8 mouse cellular contexts compared by ENCODE assay signal in the genomic region with DNA sequence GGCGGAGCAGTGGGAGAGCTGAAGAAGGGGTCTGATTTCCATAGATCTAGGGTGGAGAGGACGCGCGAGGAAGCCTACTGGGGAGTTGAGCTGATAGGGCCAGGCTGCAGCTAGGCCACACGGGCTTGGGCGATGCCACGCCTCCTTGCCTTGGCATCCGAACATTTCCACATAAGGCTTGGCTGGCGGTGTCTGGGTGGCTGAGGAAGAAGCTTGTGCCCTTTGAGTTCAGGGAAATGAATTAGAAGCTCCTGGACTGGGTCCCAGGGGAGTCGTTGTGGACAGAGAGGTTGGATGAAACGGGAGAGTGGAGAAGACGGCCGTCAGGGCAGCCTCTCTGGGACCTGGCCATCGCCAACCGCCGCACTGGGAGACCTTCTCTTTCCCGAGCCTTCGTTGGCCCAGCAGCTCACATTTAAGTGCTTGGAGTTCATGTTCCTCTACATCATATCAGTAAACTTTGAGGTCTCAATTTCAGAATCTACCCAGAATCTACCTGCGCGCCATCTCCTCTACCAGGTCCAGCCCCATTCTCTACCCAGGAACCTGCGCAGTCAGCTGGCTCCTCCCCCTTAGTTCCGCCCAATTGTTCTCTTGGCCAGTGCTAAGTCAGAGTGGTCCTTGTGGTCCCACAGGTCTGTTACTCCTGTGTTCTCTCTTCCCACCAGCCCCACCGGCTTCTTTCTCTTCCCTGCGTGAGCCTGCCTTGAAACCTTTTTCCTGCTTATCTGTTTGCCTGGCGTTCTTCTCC. TPM values are rescaled to one million over a fixed set of nuclear protein-coding genes. Genes with fewer than 3 reads are reported as not detected.
DNase-seq lines count a peak whose midpoint lies in the region; ATAC-seq and TF ChIP-seq lines count a peak whose summit lies in the region.

No protein-coding gene starts in this region.

- H3K36me3 ChIP-seq in embryonic facial prominence, embryonic 10.5 days (replicated peaks) = no peaks in the 10 kb centered on the region
- no peaks in the 10 kb centered on the region for H3K36me3 ChIP-seq in heart, embryonic 11.5 days (ENCODE audit: control insufficient read depth, insufficient read depth, low read length)
- H3K36me3 ChIP-seq in liver, postnatal 0 days (replicated peaks; ENCODE audit: insufficient read depth, low read length) = no peaks in the 10 kb centered on the region
- H3K36me3 ChIP-seq in neural tube, embryonic 11.5 days (ENCODE audit: control insufficient read depth, insufficient read depth, low read length) = no peaks in the 10 kb centered on the region

- H3K9ac ChIP-seq in heart, embryonic 11.5 days (ENCODE audit: low read depth, low read length) = peak overlapping the region; percentile 56; the same call in 1 of the 2 replicates
- H3K9ac ChIP-seq in liver, postnatal 0 days (replicated peaks) = peak overlapping the region; percentile 21
- H3K9ac ChIP-seq in neural tube, embryonic 11.5 days (ENCODE audit: low read length) = no peak overlapping the region

- DNase-seq in CD4-positive, CD25-positive, alpha-beta regulatory T cell, adult 2 months (ENCODE audit: low read depth, low spot score) = peak; percentile 80
- DNase-seq in adrenal gland, adult (ENCODE audit: inconsistent age in 2 of 2, low spot score in 1 of 2) = peak; percentile 69 to 89
- peak; percentile 51 for DNase-seq in embryonic facial prominence, embryonic 10.5 days (ENCODE audit: low spot score)
- peak; percentile 38 for DNase-seq in kidney, adult 9 months
- DNase-seq in liver, postnatal 0 days = peak; percentile 34
- DNase-seq in neural tube, embryonic 11.5 days (ENCODE audit: low spot score) = peak; percentile 28
- DNase-seq in urinary bladder, adult 2 months (ENCODE audit: low spot score) = peak; percentile 37

- peaks cover 22% of the 10 kb centered on the region for H3K27me3 ChIP-seq in embryonic facial prominence, embryonic 10.5 days (replicated peaks; ENCODE audit: low read depth, poor library complexity, severe bottlenecking)
- H3K27me3 ChIP-seq in heart, embryonic 11.5 days (ENCODE audit: control insufficient read depth, insufficient read depth, low read length) = no peaks in the 10 kb centered on the region
- no peaks in the 10 kb centered on the region for H3K27me3 ChIP-seq in liver, postnatal 0 days (ENCODE audit: insufficient read depth, low read length)
- 0 out of 2 replicates have a peak, but pooled peaks cover 2% of the 10 kb centered on the region for H3K27me3 ChIP-seq in neural tube, embryonic 11.5 days (ENCODE audit: control insufficient read depth, insufficient read depth, low read length)

- peak overlapping the region; percentile 11 for H3K27ac ChIP-seq in embryonic facial prominence, embryonic 10.5 days (replicated peaks)
- H3K27ac ChIP-seq in heart, embryonic 11.5 days (ENCODE audit: low read depth, low read length) = peak overlapping the region; percentile 35; the same call in 1 of the 2 replicates
- no peak overlapping the region for H3K27ac ChIP-seq in liver, postnatal 0 days (ENCODE audit: low read depth)
- H3K27ac ChIP-seq in neural tube, embryonic 11.5 days (ENCODE audit: low read depth, low read length) = no peak overlapping the region

- H3K9me3 ChIP-seq in embryonic facial prominence, embryonic 10.5 days = no peaks in the 10 kb centered on the region
- no peaks in the 10 kb centered on the region for H3K9me3 ChIP-seq in heart, embryonic 11.5 days (replicated peaks; ENCODE audit: control insufficient read depth, low read length)
- H3K9me3 ChIP-seq in liver, postnatal 0 days (ENCODE audit: low read length) = no peaks in the 10 kb centered on the region
- H3K9me3 ChIP-seq in neural tube, embryonic 11.5 days (ENCODE audit: control insufficient read depth, low read length) = no peaks in the 10 kb centered on the region

- peak overlapping the region; percentile 80 for H3K4me2 ChIP-seq in heart, embryonic 11.5 days
- peak overlapping the region; percentile 88 for H3K4me2 ChIP-seq in liver, postnatal 0 days (ENCODE audit: low read depth, low read length)
- H3K4me2 ChIP-seq in neural tube, embryonic 11.5 days (ENCODE audit: low read depth) = peak overlapping the region; percentile 31

- peaks cover 22% of the 10 kb centered on the region for H3K4me1 ChIP-seq in embryonic facial prominence, embryonic 10.5 days
- no peaks in the 10 kb centered on the region for H3K4me1 ChIP-seq in heart, embryonic 11.5 days (ENCODE audit: control insufficient read depth, insufficient read depth, low read length)
- peaks cover 10% of the 10 kb centered on the region for H3K4me1 ChIP-seq in liver, postnatal 0 days (ENCODE audit: insufficient read depth)
- H3K4me1 ChIP-seq in neural tube, embryonic 11.5 days (ENCODE audit: control insufficient read depth, insufficient read depth, low read length) = peaks cover 4% of the 10 kb centered on the region; the same call in 1 of the 2 replicates

- no peak for TF ChIP-seq EP300 in liver, postnatal 0 days (IDR thresholded peaks at IDR 0.05; ENCODE audit: low read depth)

- peak overlapping the region; percentile 55 for H3K4me3 ChIP-seq in embryonic facial prominence, embryonic 10.5 days
- H3K4me3 ChIP-seq in heart, embryonic 11.5 days (ENCODE audit: low read depth, low read length) = peak overlapping the region; percentile 50
- peak overlapping the region; percentile 48 for H3K4me3 ChIP-seq in liver, postnatal 0 days (ENCODE audit: low read depth, low read length)
- peak overlapping the region; percentile 19; the same call in 1 of the 2 replicates for H3K4me3 ChIP-seq in neural tube, embryonic 11.5 days (ENCODE audit: low read depth, low read length)

- no peak for TF ChIP-seq CTCF in liver, postnatal 0 days (IDR thresholded peaks at IDR 0.05; ENCODE audit: low read depth)

- 4% methylated on average over 25 of the region's 25 CpGs for WGBS in embryonic facial prominence, embryonic 10.5 days
- 5% methylated on average over 25 of the region's 25 CpGs for WGBS in heart, embryonic 11.5 days (ENCODE audit: insufficient replicate concordance)
- 7% methylated on average over 25 of the region's 25 CpGs for WGBS in liver, postnatal 0 days (ENCODE audit: insufficient replicate concordance)
- WGBS in neural tube, embryonic 11.5 days = 5% methylated on average over 25 of the region's 25 CpGs

- peak; percentile 47; the same call in 1 of the 2 replicates for ATAC-seq in heart, embryonic 11.5 days (replicated peaks; ENCODE audit: insufficient number of reproducible peaks, low FRiP score, low TSS enrichment)
- peak; percentile 60 for ATAC-seq in liver, postnatal 0 days
- ATAC-seq in neural tube, embryonic 11.5 days (ENCODE audit: insufficient read depth, low FRiP score, low TSS enrichment) = no peak

RNA-seq across cellular contexts. Expression of a gene that starts 31.8 kb away (rescaled TPM):
- 7.8 and 11.5 TPM in 2 replicates for polyA plus RNA-seq in embryonic facial prominence, embryonic 10.5 days (2016; fragmentation: Nextera tagmentation; extraction: Ambion mirVana)
- 17.6 and 18.8 TPM in 2 replicates for polyA plus RNA-seq in heart, embryonic 11.5 days (2014; fragmentation: Nextera tagmentation; extraction: Ambion mirVana)
- 14.5 and 15.7 TPM in 2 replicates for polyA plus RNA-seq in liver, postnatal 0 days (2015; fragmentation: Nextera tagmentation; extraction: Ambion mirVana)
- polyA plus RNA-seq in neural tube, embryonic 11.5 days (2014; fragmentation: Nextera tagmentation; extraction: Ambion mirVana) = 16.3 and 18.0 TPM in 2 replicates
- 119 and 129 TPM in 2 replicates for polyA plus RNA-seq in urinary bladder, adult 2 months (2012; rRNA removed)

RNA-seq across cellular contexts. Expression of a gene that starts 57.9 kb away (rescaled TPM):
- polyA plus RNA-seq in embryonic facial prominence, embryonic 10.5 days (2016; fragmentation: Nextera tagmentation; extraction: Ambion mirVana) = 286 and 311 TPM in 2 replicates
- polyA plus RNA-seq in heart, embryonic 11.5 days (2014; fragmentation: Nextera tagmentation; extraction: Ambion mirVana) = 143 and 150 TPM in 2 replicates
- polyA plus RNA-seq in liver, postnatal 0 days (2015; fragmentation: Nextera tagmentation; extraction: Ambion mirVana) = 68.5 and 80.9 TPM in 2 replicates
- 214 and 223 TPM in 2 replicates for polyA plus RNA-seq in neural tube, embryonic 11.5 days (2014; fragmentation: Nextera tagmentation; extraction: Ambion mirVana)
- polyA plus RNA-seq in urinary bladder, adult 2 months (2012; rRNA removed) = 24.8 and 36.4 TPM in 2 replicates

Comparison
In these comparisons a context has a peak if more than half of its experiments do, and no peak if none do; other contexts are left out.
1. DNase-seq: peak in every context shown above with its lines; median percentile 80 in CD4-positive, CD25-positive, alpha-beta regulatory T cell, adult 2 months; 79 in adrenal gland, adult; 51 in embryonic facial prominence, embryonic 10.5 days; 38 in kidney, adult 9 months; 37 in urinary bladder, adult 2 months; 34 in liver, postnatal 0 days; 28 in neural tube, embryonic 11.5 days.
2. H3K27ac ChIP-seq: peak in embryonic facial prominence, embryonic 10.5 days (single experiment) and heart, embryonic 11.5 days (single experiment); none in liver, postnatal 0 days (single experiment) and neural tube, embryonic 11.5 days (single experiment).
3. H3K4me2 ChIP-seq: peak in every context shown above with its lines; median percentile 88 in liver, postnatal 0 days; 80 in heart, embryonic 11.5 days; 31 in neural tube, embryonic 11.5 days.
4. Peak in every context shown above with its lines, with median percentiles within 50 percentile points of each other: H3K4me3 ChIP-seq.